Mouse (Mus musculus) forebrain, embryonic 13.5 days (tissue): ENCODE measurements around the gene H2-T3. TPM values are rescaled to one million over a fixed set of nuclear protein-coding genes. Genes with fewer than 3 reads are reported as not detected.
A peak's percentile ranks its signal among the peaks of the same experiment; 100 is the strongest.
"Not testable (repeated sequence)": the region's sequence is repeated elsewhere in the genome, so short reads cannot be mapped to it uniquely, and the experiment has no call there.

Source experiments
- ATAC-seq: fragments of 200-750 bp; cut with Nextera tagmentation; 2 replicates; pipeline ENCODE4 v1.8.0; 2017
- H3K27ac ChIP-seq: fragments of 300-500 bp; sonication (generic); 2 replicates; pipeline ENCODE4 v1.5.1; 2015; ENCODE audit warnings: inconsistent platforms, mild to moderate bottlenecking, moderate library complexity
- H3K27me3 ChIP-seq: fragments of 300-500 bp; sonication (generic); 2 replicates; pipeline ENCODE4 v1.6.1; 2015; ENCODE audit warnings: mild to moderate bottlenecking, inconsistent platforms
- H3K36me3 ChIP-seq: fragments of 300-500 bp; sonication (generic); 2 replicates; pipeline ENCODE4 v1.6.1; 2015; ENCODE audit warnings: mild to moderate bottlenecking, inconsistent platforms; ENCODE audit not compliant: poor library complexity, severe bottlenecking
- H3K4me1 ChIP-seq: fragments of 300-500 bp; sonication (generic); 2 replicates; pipeline ENCODE4 v1.6.1; 2015; ENCODE audit warnings: inconsistent platforms
- H3K4me2 ChIP-seq: fragments of 300-500 bp; sonication (generic); 2 replicates; pipeline ENCODE4 v1.6.1; 2015; ENCODE audit warnings: inconsistent platforms, mild to moderate bottlenecking, moderate library complexity
- H3K4me3 ChIP-seq: fragments of 300-500 bp; sonication (generic); 2 replicates; pipeline ENCODE4 v1.5.1; 2015; ENCODE audit warnings: mild to moderate bottlenecking, inconsistent platforms
- H3K9ac ChIP-seq: fragments of 300-500 bp; sonication (generic); 2 replicates; pipeline ENCODE4 v1.6.1; 2015; ENCODE audit warnings: mild to moderate bottlenecking, inconsistent platforms
- H3K9me3 ChIP-seq: fragments of 300-500 bp; sonication (generic); replicated peaks from 2 replicates; pipeline ENCODE4 v1.6.1; 2016; ENCODE audit warnings: inconsistent platforms
- WGBS: fragments of 180-500 bp; shearing (Covaris S2); methylation state at CpG from one replicate; pipeline ENCODE4 v1.1.7; 2015; 5-methylcytosine and 5-hydroxymethylcytosine counted together
- polyA plus RNA-seq: library from polyadenylated mRNA; unstranded; fragments of >200 nt; fragmentation: Nextera tagmentation; extraction: Ambion mirVana; gene quantifications from 2 replicates; pipeline ENCODE4 v1.2.1, GENCODE M21; 2015

H2-T3 gene
- polyA plus RNA-seq, 1 experiment from 2014 or later: not detected

- Histone ChIP-seq H3K4me1 (peaks cover 9% of the 10 kb centered on the region), H3K4me3 (peak overlapping the region; percentile 32), H3K9ac (0 out of 2 replicates have a peak overlapping the region, but pooled peaks have one; percentile 21), H3K4me2 (peak overlapping the region; percentile 57), H3K27me3 (peaks cover 73% of the 10 kb centered on the region), H3K9me3 (no peaks in the 10 kb centered on the region), H3K27ac (no peak overlapping the region), H3K36me3 (no peaks in the 10 kb centered on the region)
- WGBS: 1% methylated on average over 15 of the region's 15 CpGs
- no peak for ATAC-seq
Observed at GRCm38 (mm10) chr17:36205456-36205855, 15.4 kb upstream of the H2-T3 start.

GRCm38 (mm10) chr17:36201851-36202250 lies 11.8 kb upstream of the H2-T3 start:
- Histone ChIP-seq H3K36me3 (no peaks in the 10 kb centered on the region), H3K4me1 (peaks cover 9% of the 10 kb centered on the region), H3K4me3 (no peak overlapping the region), H3K9me3 (no peaks in the 10 kb centered on the region), H3K27ac (no peak overlapping the region), H3K9ac (no peak overlapping the region), H3K27me3 (peaks cover 52% of the 10 kb centered on the region), H3K4me2 (no peak overlapping the region)
- WGBS: 96% methylated on average over 2 of the region's 2 CpGs
- no peak for ATAC-seq

- H3K4me1 ChIP-seq: no peaks in the 10 kb centered on the region
- H3K4me3 ChIP-seq: no peak overlapping the region
- H3K36me3 ChIP-seq: no peaks in the 10 kb centered on the region
- 8% methylated on average over 5 of the region's 5 CpGs for WGBS
- H3K9ac ChIP-seq: no peak overlapping the region
- H3K27me3 ChIP-seq: peaks cover 21% of the 10 kb centered on the region
- H3K9me3 ChIP-seq: no peaks in the 10 kb centered on the region
- no peak overlapping the region for H3K27ac ChIP-seq
- ATAC-seq: no peak
- H3K4me2 ChIP-seq: no peak overlapping the region
Observed at GRCm38 (mm10) chr17:36198317-36198716, 8.2 kb upstream of the H2-T3 start.

GRCm38 (mm10) chr17:36194471-36194870 lies 4.4 kb upstream of the H2-T3 start:
- H3K9me3 ChIP-seq: no peaks in the 10 kb centered on the region
- ATAC-seq: no peak
- H3K4me2 ChIP-seq: no peak overlapping the region
- no peaks in the 10 kb centered on the region for H3K36me3 ChIP-seq
- no peak overlapping the region for H3K4me3 ChIP-seq
- no peak overlapping the region for H3K9ac ChIP-seq
- no peak overlapping the region for H3K27ac ChIP-seq
- peaks cover 30% of the 10 kb centered on the region for H3K27me3 ChIP-seq
- 88% methylated on average over 6 of the region's 6 CpGs for WGBS
- H3K4me1 ChIP-seq: no peaks in the 10 kb centered on the region

GRCm38 (mm10) chr17:36193546-36194141 lies 3.6 kb upstream of the H2-T3 start:
- Histone ChIP-seq H3K9me3 (no peaks in the 10 kb centered on the region), H3K4me1 (no peaks in the 10 kb centered on the region), H3K27ac (no peak overlapping the region), H3K36me3 (no peaks in the 10 kb centered on the region), H3K9ac (no peak overlapping the region), H3K4me2 (no peak overlapping the region), H3K27me3 (peaks cover 38% of the 10 kb centered on the region), H3K4me3 (no peak overlapping the region)
- no peak; the same call in 1 of the 2 replicates for ATAC-seq
- WGBS: 30% methylated on average over 8 of the region's 8 CpGs

- no peak for ATAC-seq
- Histone ChIP-seq H3K36me3 (no peaks in the 10 kb centered on the region), H3K9me3 (no peaks in the 10 kb centered on the region), H3K4me1 (no peaks in the 10 kb centered on the region), H3K4me2 (no peak overlapping the region), H3K4me3 (no peak overlapping the region), H3K27me3 (peaks cover 32% of the 10 kb centered on the region), H3K27ac (no peak overlapping the region), H3K9ac (no peak overlapping the region)
- WGBS: 66% methylated on average over 2 of the region's 2 CpGs
Observed at GRCm38 (mm10) chr17:36192371-36192770, 2.3 kb upstream of the H2-T3 start.

GRCm38 (mm10) chr17:36189491-36190168 lies 457 bp downstream of the H2-T3 start:
- H3K9ac ChIP-seq: no peak overlapping the region
- no peak overlapping the region for H3K4me2 ChIP-seq
- H3K36me3 ChIP-seq: no peaks in the 10 kb centered on the region
- H3K4me1 ChIP-seq: no peaks in the 10 kb centered on the region
- H3K27ac ChIP-seq: no peak overlapping the region
- peaks cover 41% of the 10 kb centered on the region for H3K27me3 ChIP-seq
- H3K9me3 ChIP-seq: no peaks in the 10 kb centered on the region
- H3K4me3 ChIP-seq: no peak overlapping the region
- ATAC-seq: no peak
- 37% methylated on average over 18 of the region's 18 CpGs for WGBS

GRCm38 (mm10) chr17:36187540-36187939 lies 2.5 kb downstream of the H2-T3 start:
- no peak overlapping the region for H3K27ac ChIP-seq
- no peaks in the 10 kb centered on the region for H3K9me3 ChIP-seq
- no peak overlapping the region for H3K4me2 ChIP-seq
- 67% methylated on average over 3 of the region's 3 CpGs for WGBS
- no peaks in the 10 kb centered on the region for H3K4me1 ChIP-seq
- no peak for ATAC-seq
- no peaks in the 10 kb centered on the region for H3K36me3 ChIP-seq
- H3K9ac ChIP-seq: no peak overlapping the region
- no peak overlapping the region for H3K4me3 ChIP-seq
- peaks cover 35% of the 10 kb centered on the region for H3K27me3 ChIP-seq

- Histone ChIP-seq H3K4me3 (no peak overlapping the region), H3K9me3 (no peaks in the 10 kb centered on the region), H3K27ac (no peak overlapping the region), H3K9ac (no peak overlapping the region), H3K36me3 (no peaks in the 10 kb centered on the region), H3K27me3 (peaks cover 45% of the 10 kb centered on the region), H3K4me2 (no peak overlapping the region), H3K4me1 (no peaks in the 10 kb centered on the region)
- WGBS: 69% methylated on average over 12 of the region's 12 CpGs
- ATAC-seq: no peak
Observed at GRCm38 (mm10) chr17:36182212-36182611, 7.9 kb downstream of the H2-T3 start.

GRCm38 (mm10) chr17:36179446-36179845 lies 10.6 kb downstream of the H2-T3 start:
- H3K27me3 ChIP-seq: peaks cover 36% of the 10 kb centered on the region
- H3K36me3 ChIP-seq, H3K9ac ChIP-seq, ATAC-seq, H3K27ac ChIP-seq, H3K9me3 ChIP-seq, H3K4me1 ChIP-seq: not testable (repeated sequence)
- H3K4me3 ChIP-seq: peak overlapping the region; percentile 35
- 8% methylated on average over 10 of the region's 10 CpGs for WGBS
- peak overlapping the region; percentile 63 for H3K4me2 ChIP-seq

GRCm38 (mm10) chr17:36178938-36179337 lies 11.1 kb downstream of the H2-T3 start:
- WGBS: 0% methylated on average over 40 of the region's 40 CpGs
- not testable (repeated sequence) for H3K9me3 ChIP-seq, H3K4me1 ChIP-seq, H3K27ac ChIP-seq, H3K36me3 ChIP-seq
- ATAC-seq: peak; percentile 27; the same call in 1 of the 2 replicates
- peak overlapping the region; percentile 35 for H3K4me3 ChIP-seq
- peak overlapping the region; percentile 56 for H3K9ac ChIP-seq
- H3K4me2 ChIP-seq: peak overlapping the region; percentile 63
- peaks cover 36% of the 10 kb centered on the region for H3K27me3 ChIP-seq

GRCm38 (mm10) chr17:36176132-36176531 lies 14.0 kb downstream of the H2-T3 start:
- not testable (repeated sequence) for H3K4me2 ChIP-seq, H3K4me3 ChIP-seq, ATAC-seq, H3K4me1 ChIP-seq, H3K36me3 ChIP-seq, H3K9ac ChIP-seq, H3K9me3 ChIP-seq, H3K27ac ChIP-seq
- no CpG with 5 or more reads among the region's 2 CpGs for WGBS
- H3K27me3 ChIP-seq: peaks cover 27% of the 10 kb centered on the region
